Mouse (Mus musculus): ENCODE results near the gene Gas2l1.

DNA sequence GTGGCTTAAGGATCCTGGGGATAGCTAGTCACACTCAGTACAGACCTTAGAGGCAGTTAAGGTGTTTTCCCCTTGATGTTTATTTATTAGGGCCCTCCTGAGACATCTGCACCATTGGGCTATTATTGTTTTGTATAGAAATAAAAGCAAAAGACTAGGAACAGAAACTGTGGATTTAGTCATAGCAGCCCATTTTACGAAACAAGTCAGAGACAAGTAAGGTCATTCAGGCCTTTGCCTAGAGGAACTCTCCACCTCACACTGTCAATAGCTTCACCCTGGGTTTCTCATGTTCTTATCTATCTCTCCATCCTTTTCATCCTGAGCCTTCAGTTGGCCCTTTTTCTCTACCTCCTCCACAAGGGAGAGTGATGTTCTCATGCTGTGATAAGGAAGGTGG lies 40.0 kb downstream of the Gas2l1 start:
- TF ChIP-seq GATA1 (IDR thresholded peaks at IDR 0.05; ENCODE audit: low read length) (no peak), TAL1 (IDR thresholded peaks at IDR 0.05; ENCODE audit: low read length) (no peak)
